Mouse (Mus musculus): ENCODE results near the gene Faf2.
"Not testable (repeated sequence)": the region's sequence is repeated elsewhere in the genome, so short reads cannot be mapped to it uniquely, and the experiment has no call there.

Gene Faf2

DNA sequence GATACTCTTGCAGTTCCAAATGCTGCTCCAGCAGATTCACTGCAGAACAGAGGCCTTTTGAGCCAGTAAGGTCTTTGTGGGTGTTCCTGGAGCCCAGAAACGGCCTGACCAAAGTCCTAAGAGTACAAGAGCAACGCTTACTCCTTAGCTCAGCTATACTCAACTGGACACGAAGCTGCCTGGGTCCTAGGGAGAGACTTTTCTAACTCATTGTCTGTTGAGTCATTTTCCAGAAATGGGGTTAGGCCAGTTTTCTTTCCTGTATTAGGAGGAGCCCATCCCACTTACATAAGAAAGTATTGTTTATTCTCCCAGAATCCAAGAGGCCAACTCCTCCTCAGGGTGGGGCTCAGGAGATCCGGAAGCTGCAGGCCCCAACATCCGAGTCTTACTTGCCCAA is 16.2 kb upstream of the Faf2 start:
- in situ Hi-C loops (cut with MboI, MseI), result no loop called here

DNA sequence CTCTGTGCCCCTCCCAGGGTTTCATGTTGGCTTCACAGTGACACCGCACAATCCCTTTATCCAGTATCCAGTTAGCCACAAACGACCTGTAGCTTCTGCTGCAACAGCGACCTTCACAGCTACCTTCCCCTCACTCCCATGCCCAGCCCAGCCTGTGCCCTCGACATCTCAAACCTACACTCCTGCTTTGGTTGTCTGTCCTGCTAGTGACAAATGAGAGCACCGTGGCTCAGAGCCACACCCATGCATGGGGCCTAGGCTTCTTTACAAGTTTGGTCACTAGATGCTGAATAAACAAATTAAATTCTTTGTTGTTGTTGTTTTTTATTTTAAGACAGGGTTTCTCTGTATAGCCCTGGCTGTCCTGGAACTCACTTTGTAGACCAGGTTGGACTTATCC is 14.4 kb upstream of the Faf2 start:
- in situ Hi-C loops (cut with MboI, MseI), result no loop called here

DNA sequence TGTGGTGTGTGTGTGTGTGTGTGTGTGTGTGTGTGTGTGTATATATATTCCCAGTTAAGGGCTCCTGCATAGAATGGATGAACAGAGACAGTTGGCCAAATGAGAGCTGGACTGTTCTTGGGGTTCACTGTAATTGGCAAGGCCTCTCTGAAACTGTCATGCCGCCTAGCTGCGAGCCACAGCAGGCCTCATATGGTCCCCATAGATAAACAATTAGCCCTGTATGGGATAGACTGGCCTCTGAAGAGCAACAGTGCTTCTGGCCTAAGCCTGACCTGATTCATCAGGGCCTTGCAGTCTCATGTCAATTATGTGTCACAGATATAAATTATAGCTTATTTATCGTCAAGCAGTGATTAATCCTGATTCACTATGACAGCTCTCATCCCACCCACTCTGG is 13.6 kb upstream of the Faf2 start:
- in situ Hi-C loops (cut with MboI, MseI), result no loop called here

DNA sequence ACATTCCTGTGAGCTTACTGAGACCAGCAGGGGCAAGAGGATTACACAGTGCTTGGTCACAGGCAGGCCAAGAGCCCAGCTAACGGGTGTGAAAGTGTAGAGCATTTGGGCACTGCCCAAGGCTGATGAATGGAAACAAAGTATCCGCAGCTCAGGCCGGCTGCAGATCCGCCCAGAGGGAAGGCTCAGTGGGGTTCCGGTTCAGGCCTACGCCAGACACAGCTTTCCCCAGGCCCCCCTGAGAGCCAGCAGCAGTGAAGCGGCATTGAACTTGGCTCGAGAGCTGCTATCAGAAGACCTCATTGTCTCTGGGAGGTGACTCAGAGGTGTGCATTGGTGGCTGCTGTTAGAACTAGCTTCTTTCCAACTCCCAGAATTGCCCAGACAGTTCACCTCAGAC is 12.9 kb upstream of the Faf2 start:
- in situ Hi-C loops (cut with MboI, MseI), result no loop called here

DNA sequence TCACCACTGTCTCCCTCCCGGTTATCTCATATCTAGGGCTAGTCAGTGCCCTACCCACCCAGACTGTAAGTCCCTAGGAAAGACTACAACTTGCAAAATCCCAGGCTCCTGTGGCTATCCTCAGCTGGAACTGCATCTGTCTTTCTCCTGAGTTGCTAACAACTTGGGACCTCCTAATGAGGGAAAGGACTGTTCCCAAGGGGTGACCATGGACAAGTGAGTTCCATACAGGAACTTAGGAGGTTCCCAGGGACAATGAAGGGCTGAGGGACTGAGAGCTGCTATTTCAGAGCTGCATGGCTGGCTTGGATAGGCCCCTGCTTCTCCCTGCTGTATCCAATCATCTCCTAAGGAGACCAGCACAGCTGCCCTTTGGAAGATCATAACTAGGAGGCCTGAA is 12.3 kb upstream of the Faf2 start:
- in situ Hi-C loops (cut with MboI, MseI), result no loop called here

DNA sequence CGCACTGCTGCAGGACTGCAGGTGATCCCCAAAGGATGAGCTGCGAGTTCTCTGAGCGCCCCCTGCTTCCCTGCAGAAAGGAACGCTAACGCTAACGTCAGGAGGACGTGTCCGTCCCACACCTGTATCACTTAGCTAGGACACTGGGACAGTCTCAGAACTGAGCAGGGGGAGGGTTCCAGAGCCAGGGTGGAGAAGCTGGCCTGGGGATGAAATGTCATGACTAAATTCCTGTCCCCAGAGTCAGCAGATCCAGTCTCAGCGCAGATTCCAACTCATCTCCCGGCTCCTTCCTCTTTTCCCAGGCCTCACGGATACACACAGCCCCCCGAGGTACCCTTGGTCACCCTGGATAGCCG is 11.0 kb upstream of the Faf2 start:
- in situ Hi-C loops (cut with MboI, MseI), result no loop called here

DNA sequence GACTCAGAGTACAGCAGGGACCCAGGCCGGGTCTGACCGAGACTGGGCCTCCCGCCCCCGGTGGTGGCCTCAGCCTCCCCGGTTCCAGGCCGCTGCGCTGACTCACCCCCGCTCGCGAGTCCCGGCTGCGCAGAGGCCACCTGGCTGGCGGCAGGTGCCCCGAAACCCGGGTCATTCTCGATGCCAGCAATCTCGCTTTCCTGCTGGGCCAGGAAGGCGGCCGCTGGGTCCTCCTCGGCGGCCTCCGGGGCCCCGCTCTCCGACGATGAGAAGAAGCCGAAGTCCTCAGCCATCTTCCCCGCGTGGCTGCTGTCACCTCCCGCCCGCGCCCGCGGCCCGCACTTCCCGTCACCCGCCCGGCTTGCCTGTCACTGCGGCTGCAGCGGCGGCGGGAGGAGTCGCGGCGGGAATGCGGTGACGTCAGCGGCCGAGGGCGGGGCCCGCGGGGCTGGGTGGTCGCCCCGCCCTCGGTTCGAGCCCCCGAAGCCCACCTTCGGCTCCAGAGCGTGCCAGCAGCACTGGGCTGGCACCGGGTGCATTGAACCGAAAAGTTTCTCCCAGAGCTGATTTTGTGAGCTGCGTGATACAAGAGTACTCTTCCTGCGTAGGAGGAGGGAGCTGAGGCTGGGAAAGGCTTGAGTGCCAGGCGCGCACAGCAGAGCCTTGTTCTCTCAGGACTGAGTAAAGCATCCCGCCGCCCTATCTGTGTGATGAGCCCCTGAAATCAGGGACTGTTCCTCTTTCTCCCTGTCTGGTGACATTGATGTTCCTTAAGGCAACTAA is 10.4 kb upstream of the Faf2 start, which contains the start of gene Cltb:
Gene Cltb (minus strand): TSS at position 373 of the 783 bp plus-strand sequence.
- in situ Hi-C loops (cut with MboI, MseI), result no loop called here

DNA sequence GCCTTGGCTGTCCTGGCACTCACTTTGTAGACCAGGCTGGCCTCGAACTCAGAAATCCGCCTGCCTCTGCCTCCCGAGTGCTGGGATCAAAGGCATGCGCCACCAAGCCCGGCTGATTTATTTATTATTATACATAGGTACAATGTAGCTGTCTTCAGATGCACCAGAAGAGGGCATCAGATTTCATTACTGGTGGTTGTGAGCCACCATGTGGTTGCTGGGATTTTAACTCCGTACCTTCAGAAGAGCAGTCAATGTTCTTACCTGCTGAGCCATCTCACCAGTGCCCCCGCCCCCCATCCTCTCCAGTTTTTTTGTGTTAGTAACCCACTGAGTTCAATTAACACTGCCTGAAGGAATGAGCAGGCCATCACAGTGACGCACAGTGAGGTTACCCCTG is 8.4 kb upstream of the Faf2 start:
- in situ Hi-C loops (cut with MboI, MseI), result not testable (repeated sequence)

DNA sequence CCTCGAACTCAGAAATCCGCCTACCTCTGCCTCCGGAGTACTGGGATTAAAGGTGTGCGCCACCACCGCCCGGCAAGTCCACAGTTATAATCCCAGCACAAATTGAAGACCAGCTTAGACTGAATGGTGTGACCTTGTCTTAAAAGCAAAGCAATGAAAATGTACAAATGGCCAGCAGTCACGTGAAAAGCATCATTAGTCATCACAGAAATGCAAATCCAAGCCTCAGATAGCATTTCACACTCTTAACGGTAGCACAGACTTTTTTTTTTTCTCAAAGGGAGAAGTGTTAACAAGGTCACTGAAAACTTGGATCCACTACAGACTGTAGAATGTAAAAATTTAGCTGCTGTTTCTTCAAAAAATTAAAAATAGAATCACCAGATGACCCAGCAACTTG is 5.3 kb upstream of the Faf2 start:
- in situ Hi-C loops (cut with MboI, MseI), result no loop called here

DNA sequence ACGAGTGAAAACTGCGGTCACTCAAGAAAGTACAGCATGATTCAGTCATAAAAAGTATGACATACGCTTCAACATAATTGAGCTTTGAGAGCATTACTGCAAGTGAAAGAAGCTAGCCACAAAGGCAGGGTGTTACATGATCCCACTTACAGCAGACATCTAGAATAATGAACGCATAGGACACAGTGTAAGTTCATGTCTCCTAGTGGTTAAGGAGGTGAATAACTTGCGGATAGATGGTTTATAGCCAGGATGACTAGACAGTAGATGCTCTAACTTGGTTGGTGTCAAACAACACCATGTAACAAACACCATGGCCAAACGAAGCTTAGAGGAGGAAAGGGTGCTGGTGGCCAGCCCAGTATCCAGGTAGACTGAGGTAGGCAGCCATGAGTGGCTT is 4.6 kb upstream of the Faf2 start:
- in situ Hi-C loops (cut with MboI, MseI), result no loop called here

DNA sequence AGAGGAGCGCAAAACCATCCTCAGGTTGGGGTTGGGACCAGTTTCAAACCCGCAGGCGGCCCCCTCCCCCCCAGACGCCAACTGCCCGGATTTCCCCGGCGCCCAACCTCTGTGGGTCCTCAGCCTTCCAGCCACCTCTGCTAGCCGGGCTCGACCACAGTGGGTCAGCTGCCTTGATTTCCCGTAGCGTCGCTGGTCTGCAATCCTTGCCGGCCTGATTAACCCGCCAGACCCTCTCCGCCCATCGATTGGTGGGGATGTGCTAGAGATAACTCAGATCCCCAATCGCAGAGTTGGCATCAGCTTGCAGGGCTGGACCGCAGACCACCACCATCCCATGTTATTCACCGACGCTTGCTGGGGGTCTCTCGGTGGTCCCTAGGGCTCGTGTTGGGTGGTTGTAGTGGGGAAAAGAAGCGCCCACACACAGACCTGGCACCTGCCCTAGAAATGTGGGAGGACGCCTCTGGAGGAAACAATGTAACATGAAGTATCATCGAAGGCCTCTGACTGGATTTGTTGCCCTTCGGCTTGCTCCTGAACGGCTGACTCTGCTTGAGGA is 457 bp downstream of the Faf2 start:
- in situ Hi-C loops (cut with MboI, MseI), result no loop called here

DNA sequence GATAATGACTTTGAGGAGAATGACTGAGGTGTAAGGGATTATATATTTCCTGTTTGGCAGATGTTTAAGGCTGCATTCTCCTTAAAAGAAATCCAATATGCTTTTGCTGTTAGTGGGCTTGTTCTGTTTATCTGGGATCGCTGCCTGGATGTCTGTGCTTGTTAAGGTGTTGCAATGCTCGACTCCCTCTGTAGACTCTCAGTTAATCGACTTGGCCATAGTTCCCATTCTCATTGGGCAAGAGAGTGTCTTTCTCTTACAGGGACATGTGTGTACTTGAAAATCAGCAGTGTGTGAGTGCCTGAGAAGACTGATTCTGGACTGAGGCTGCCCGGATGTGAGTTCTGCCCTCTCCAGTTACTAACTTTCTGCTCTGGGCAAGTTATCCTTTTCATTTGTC is 7.5 kb downstream of the Faf2 start:
- in situ Hi-C loops (cut with MboI, MseI), result no loop called here

DNA sequence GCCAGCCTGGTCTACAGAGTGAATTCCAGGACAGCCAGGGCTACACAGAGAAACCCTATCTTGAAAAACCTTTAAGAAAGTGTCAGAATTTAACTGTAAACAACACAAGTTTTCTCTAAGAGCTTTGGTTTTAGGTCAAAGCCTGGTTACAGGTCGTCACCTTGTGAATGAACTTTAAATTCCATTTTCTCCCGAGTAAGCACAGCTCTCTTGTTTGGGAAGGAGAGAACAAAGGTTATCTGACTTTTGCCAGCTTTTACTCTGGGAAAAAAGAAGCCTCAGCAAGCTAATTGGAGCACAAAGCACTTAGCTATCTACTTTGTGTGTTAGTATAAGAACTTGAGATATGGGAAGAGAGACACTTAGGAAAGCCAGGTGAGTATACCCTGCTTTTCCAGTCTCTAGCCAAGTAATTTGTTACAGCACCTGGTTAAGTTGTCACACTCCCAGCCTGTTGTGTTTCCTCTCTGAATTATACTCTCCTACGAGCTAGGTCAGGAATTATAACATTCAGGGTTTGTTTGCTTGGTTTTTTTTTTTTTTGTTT is 11.2 kb downstream of the Faf2 start:
- in situ Hi-C loops (cut with MboI, MseI), result no loop called here

DNA sequence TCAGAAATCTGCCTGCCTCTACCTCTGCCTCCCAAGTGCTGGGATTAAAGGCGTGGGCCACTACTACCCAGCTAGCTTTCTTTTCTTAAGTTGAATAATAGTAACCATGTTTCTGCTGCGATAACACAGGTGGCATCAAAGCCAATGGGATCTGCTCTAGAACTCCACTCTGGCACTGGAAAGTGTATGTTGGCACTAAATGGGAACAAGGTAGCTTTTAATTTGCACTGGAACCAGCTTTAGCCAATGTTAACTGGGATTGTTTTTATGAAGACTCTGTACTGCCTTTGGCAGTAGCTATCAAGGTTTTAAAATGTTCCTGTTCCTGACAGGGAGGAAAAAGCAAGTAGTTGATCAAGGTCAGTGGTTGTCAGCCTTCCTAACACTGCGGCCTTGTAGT is 13.4 kb downstream of the Faf2 start:
- in situ Hi-C loops (cut with MboI, MseI), result no loop called here

DNA sequence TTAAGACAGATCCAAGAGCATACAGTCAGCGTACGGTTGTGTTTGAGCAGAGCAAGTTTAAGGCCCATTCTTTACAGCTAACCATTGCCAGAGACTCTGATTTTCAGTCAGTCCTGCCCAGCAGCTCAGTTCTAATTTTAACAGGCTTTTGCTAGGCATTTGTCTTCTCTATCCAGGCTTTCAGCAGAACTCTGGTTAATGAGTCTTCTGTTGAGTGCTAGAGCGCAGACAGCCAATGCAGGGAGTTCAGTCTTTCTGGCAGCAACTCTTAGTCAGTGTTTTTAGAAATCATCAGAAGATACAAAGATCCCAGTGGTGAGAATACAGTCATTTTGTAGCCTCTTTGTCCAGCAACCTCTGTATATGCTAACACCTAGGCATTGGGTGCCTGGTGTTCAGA is 28.9 kb downstream of the Faf2 start:
- in situ Hi-C loops (cut with MboI, MseI), result no loop called here

DNA sequence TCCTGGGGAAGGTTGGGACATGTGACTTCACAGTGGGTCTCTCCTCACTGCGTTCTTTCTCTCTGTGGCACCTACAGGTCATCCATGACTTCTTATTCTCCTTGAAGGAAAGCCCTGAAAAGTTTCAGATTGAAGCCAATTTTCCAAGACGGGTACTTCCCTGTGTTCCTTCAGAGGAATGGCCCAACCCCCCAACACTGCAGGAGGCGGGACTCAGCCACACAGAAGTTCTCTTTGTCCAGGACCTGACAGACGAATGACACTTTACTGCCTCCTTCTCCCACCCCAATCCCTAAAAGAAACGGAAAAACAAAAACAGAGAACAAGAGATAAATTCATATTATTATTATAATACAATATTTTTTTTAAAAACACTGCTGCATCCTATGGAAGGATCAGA is 39.3 kb downstream of the Faf2 start:
- in situ Hi-C loops (cut with MboI, MseI), result no loop called here

DNA sequence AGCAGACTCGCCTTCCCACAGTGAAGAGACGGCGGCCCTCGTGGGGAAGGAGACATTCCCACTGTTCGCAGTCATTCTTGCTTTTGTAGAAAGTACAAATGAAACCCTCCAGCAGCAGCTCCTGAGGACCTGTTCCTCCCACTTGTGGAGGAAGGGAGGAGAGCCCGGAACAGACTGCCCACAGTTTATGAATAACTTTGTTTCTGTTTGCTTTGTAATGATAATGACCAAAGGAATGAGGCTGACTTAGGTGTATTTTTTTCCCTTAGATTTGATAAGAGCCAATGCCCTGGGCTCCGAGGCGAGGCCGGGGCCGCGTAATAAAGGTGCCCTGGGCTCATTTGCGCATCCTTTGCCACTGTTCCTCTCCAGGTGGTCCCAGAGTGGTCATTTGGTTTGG is 39.8 kb downstream of the Faf2 start:
- in situ Hi-C loops (cut with MboI, MseI), result no loop called here

DNA sequence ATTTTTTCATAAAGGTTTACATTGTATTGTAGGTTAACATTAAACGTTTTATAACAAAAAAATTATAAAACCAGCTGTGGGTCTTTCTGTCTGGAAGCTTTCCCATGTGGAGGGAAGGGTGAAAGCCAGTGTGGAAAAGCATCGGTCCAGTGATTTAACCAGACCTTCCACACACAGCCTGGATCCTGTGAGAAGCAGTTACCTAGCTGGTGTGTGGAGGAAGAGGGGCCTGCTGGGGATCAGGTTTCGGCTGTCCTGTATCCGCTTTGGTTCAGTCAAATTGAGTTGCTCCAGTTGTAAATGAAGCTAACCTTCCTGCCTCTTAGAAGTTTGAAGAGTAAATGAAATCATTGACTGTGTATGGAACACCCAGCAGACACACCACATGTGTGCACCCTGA is 42.4 kb downstream of the Faf2 start:
- in situ Hi-C loops (cut with MboI, MseI), result no loop called here

DNA sequence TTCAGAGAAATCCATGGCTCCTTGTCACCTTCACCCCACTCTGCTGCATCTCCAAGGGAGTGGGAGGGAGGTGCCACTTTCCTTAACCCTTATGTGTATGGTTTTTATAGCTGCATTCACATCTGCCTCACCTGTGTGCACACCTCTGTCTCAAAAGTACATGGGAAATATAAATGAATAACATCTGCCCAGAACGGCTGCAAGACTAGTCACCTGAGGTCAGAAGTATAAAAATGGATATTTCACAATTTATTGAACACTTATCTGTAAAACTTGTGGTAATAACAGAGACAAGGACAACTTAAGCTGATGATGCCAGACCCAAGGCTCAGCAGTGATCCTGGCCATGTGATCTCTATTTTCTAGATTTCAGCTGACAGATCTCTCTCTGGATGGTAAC is 42.9 kb downstream of the Faf2 start:
- in situ Hi-C loops (cut with MboI, MseI), result no loop called here

DNA sequence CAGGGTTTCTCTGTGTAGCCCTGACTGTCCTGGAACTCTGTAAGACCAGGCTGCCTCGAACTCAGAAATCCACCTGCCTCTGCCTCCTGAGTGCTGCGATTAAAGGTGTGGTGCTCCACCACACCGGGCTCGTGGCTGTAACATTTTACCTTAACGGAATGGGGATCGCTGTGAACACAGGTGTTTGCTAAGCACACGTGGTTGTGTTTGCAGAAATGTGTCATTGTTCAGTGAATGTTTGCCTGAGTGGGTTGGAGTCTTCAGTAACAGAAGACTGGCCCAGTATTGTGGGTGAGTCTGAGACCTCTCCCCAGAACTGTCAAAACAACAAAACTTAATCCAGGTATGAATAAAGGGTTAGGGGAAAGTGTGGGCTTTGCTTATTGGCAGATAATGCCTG is 43.5 kb downstream of the Faf2 start:
- in situ Hi-C loops (cut with MboI, MseI), result no loop called here

DNA sequence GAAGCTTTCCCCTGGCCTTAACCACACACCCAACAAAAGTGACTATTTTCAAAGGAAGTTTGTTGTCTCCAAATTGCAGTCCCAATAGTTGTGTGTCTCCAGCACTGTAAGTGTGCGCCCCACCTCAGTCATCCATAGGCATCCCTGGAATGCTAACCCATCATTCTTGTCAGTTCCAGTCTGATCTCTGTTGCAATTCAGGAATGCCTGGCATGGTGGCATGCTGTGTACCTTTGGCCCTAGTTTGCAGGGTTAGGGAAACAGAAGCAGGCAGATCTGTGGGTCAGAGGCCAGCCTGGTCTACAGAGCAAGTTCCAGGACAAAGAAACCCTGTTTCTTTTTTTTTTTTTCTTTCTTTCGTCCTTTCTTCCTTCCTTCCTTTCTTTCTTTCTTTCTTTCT is 48.9 kb downstream of the Faf2 start:
- in situ Hi-C loops (cut with MboI, MseI), result no loop called here

DNA sequence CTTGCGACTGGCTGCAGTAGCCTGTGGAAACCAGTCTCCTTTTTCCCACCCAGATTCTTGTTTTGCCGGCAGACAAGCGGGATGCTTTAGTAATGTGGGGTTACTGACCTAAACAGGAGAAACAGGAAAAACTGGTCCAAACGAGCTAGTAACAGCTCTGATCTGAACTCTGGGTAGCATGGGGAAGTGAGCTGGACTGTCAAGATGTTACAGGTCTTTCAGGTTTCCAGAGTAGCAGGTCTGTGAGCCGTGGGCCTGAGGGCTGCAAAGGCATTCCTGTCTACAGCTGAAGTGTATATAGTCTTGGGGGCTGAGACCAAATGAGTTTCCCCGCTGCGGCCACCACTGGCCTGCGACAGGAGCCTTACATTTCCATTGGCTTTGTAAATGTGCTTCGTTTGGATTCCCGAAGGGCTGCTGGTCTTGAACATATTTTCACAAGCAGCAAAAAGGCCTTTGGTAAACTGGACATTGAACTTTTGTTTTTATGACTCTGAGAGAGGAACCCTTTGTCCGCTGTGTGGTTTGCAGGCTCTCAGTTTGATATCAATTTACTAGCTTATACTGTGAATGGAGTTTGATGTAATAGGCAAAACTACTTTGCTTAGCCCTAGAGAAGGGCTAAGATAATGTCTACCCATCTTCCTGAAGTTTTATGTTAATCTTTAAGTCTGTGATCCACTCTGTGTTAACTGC is 54.5 kb downstream of the Faf2 start:
- in situ Hi-C loops (cut with MboI, MseI), result no loop called here

DNA sequence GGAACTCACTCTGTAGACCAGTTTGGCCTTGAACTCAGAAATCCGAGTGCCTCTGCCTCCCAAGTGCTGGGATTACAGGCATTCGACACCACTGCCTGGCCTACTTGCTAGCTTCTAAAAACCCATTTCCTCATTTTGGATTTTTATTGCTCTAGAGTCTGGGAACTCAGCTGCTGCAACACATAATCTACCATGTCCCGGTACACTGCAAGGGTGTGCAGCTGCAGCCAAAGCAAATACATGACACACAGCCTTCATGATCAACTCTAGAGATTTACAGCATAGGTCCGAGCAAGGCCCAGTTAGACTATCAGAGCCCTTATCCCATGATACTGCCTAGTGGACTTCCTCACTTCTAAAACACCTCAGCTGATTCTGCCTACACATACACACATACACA is 56.7 kb downstream of the Faf2 start:
- in situ Hi-C loops (cut with MboI, MseI), result no loop called here

All from T-helper 2 cell (primary cell).